Comparison of ENCODE assay signal across 8 mouse cellular contexts in genomic region chr2:32821041-32821802, GRCm38 (mm10). TPM values are rescaled to one million over a fixed set of nuclear protein-coding genes. Genes with fewer than 3 reads are reported as not detected.
A peak's percentile ranks its signal among the peaks of the same experiment; 100 is the strongest.
DNase-seq lines count a peak whose midpoint lies in the region; ATAC-seq and TF ChIP-seq lines count a peak whose summit lies in the region.

No protein-coding gene starts in this region.

- no peak overlapping the region for H3K4me3 ChIP-seq in cerebellum, adult 2 months (replicated peaks; ENCODE audit: insufficient read depth, low read depth, low read length)
- peak overlapping the region; percentile 26 for H3K4me3 ChIP-seq in megakaryocyte, embryonic 14.5 days (replicated peaks)
- no peak overlapping the region for H3K4me3 ChIP-seq in liver, embryonic 13.5 days (replicated peaks)
- H3K4me3 ChIP-seq in spleen, adult 2 months (ENCODE audit: extremely low read depth, insufficient read depth, insufficient read length), result no peak overlapping the region

- H3K36me3 ChIP-seq in megakaryocyte, embryonic 14.5 days (replicated peaks; ENCODE audit: low read length), result peaks cover 12% of the 10 kb centered on the region
- H3K36me3 ChIP-seq in liver, embryonic 13.5 days, result no peaks in the 10 kb centered on the region
- H3K36me3 ChIP-seq in spleen, adult 2 months (ENCODE audit: control insufficient read depth, insufficient read depth, low read length), result no peaks in the 10 kb centered on the region

- TF ChIP-seq POLR2A in cerebellum, adult 2 months (IDR thresholded peaks at IDR 0.05; ENCODE audit: borderline replicate concordance, insufficient read depth, low read length), result no peak
- TF ChIP-seq POLR2A in spleen, adult 2 months (IDR thresholded peaks at IDR 0.05; ENCODE audit: low read depth, low read length), result no peak

- no peaks in the 10 kb centered on the region for H3K27me3 ChIP-seq in cerebellum, adult 2 months (ENCODE audit: control insufficient read depth, insufficient read depth, low read length)
- peaks cover 17% of the 10 kb centered on the region for H3K27me3 ChIP-seq in megakaryocyte, embryonic 14.5 days (replicated peaks)
- H3K27me3 ChIP-seq in liver, embryonic 13.5 days, result no peaks in the 10 kb centered on the region
- H3K27me3 ChIP-seq in spleen, adult 2 months (ENCODE audit: control insufficient read depth, insufficient read depth, low read length), result no peaks in the 10 kb centered on the region

- 41% methylated on average over 11 of the region's 11 CpGs for WGBS in cerebellum, adult 2 months
- 53% methylated on average over 11 of the region's 11 CpGs for WGBS in liver, embryonic 13.5 days (ENCODE audit: insufficient replicate concordance)
- 68% methylated on average over 11 of the region's 11 CpGs for WGBS in spleen, adult 2 months

- H3K4me1 ChIP-seq in cerebellum, adult 2 months (ENCODE audit: control insufficient read depth, insufficient read depth, low read length), result peaks cover 69% of the 10 kb centered on the region
- H3K4me1 ChIP-seq in megakaryocyte, embryonic 14.5 days, result peaks cover 8% of the 10 kb centered on the region; the same call in 1 of the 2 replicates
- peaks cover 5% of the 10 kb centered on the region for H3K4me1 ChIP-seq in liver, embryonic 13.5 days (replicated peaks)
- H3K4me1 ChIP-seq in spleen, adult 2 months (ENCODE audit: control insufficient read depth, insufficient read depth, insufficient read length), result peaks cover 12% of the 10 kb centered on the region; the same call in 1 of the 2 replicates

- DNase-seq in cerebellum, adult 2 months, result peak in 1 of 2 experiments; percentile 63
- DNase-seq in cerebellum, adult 8-10 months, result no peak
- peak; percentile 58 to 59 for DNase-seq in cerebellum, postnatal 36 days
- peak; percentile 11 for DNase-seq in liver, embryonic 13.5 days
- peak; percentile 28 to 32 for DNase-seq in spleen, adult 2 months (ENCODE audit: low read depth in 1 of 2, low spot score in 2 of 2)
- DNase-seq in right cerebral cortex, postnatal 36 days (ENCODE audit: low spot score in 2 of 2), result no peak

- TF ChIP-seq CTCF in cerebellum, adult 2 months (IDR thresholded peaks at IDR 0.05; ENCODE audit: borderline replicate concordance, insufficient read depth, low read depth, low read length), result peak; percentile 62
- peak; percentile 40; the same call in 1 of the 2 replicates for TF ChIP-seq CTCF in spleen, adult 2 months (IDR thresholded peaks at IDR 0.05; ENCODE audit: extremely low read depth, insufficient read depth, insufficient read length, insufficient replicate concordance)

- peak overlapping the region; percentile 61 for H3K27ac ChIP-seq in cerebellum, adult 2 months (ENCODE audit: insufficient read depth, low read length)
- H3K27ac ChIP-seq in liver, embryonic 13.5 days, result no peak overlapping the region
- H3K27ac ChIP-seq in spleen, adult 2 months (ENCODE audit: insufficient read depth, low read length), result no peak overlapping the region

- no peak for ATAC-seq in megakaryocyte, adult 5-6 weeks (ENCODE audit: poor library complexity, severe bottlenecking)
- ATAC-seq in liver, embryonic 13.5 days (ENCODE audit: low read depth), result peak; percentile 76

- no peak overlapping the region for H3K9ac ChIP-seq in liver, embryonic 13.5 days

- no peak overlapping the region for H3K4me2 ChIP-seq in liver, embryonic 13.5 days

- H3K9me3 ChIP-seq in megakaryocyte, embryonic 14.5 days, result no peaks in the 10 kb centered on the region
- H3K9me3 ChIP-seq in liver, embryonic 13.5 days (replicated peaks), result no peaks in the 10 kb centered on the region

RNA-seq across cellular contexts. Expression of gene Stxbp1, which starts 25.8 kb away (rescaled TPM):
- 889 and 932 TPM in 2 replicates for polyA plus RNA-seq in cerebellum, adult 2 months (2012; rRNA removed)
- polyA plus RNA-seq in megakaryocyte, embryonic 14.5 days (2012; ENCODE audit: insufficient read depth, low replicate concordance), result 1.6 TPM in 1 of 2 replicates, not detected in the other
- total RNA-seq in megakaryocyte, adult 5-6 weeks (2015), result 0.09 and 0.30 TPM in 2 replicates
- total RNA-seq in megakaryocyte, adult 5-6 weeks (2017), result 0.48 and 1.3 TPM in 2 replicates
- 3.3 and 3.7 TPM in 2 replicates for polyA plus RNA-seq in liver, embryonic 13.5 days (2015; fragmentation: Nextera tagmentation; extraction: Ambion mirVana)
- polyA plus RNA-seq in spleen, adult 2 months (2012; rRNA removed), result 5.5 and 5.6 TPM in 2 replicates

RNA-seq across cellular contexts. Expression of gene Cfap157, which starts 37.0 kb away (rescaled TPM):
- polyA plus RNA-seq in cerebellum, adult 2 months (2012; rRNA removed), result 0.70 and 1.7 TPM in 2 replicates
- not detected in 2 replicates for polyA plus RNA-seq in megakaryocyte, embryonic 14.5 days (2012; ENCODE audit: insufficient read depth, low replicate concordance)
- total RNA-seq in megakaryocyte, adult 5-6 weeks (2015), result not detected in 2 replicates
- total RNA-seq in megakaryocyte, adult 5-6 weeks (2017), result not detected in 2 replicates
- polyA plus RNA-seq in liver, embryonic 13.5 days (2015; fragmentation: Nextera tagmentation; extraction: Ambion mirVana), result 0.24 and 0.25 TPM in 2 replicates
- polyA plus RNA-seq in spleen, adult 2 months (2012; rRNA removed), result not detected in 2 replicates

RNA-seq across cellular contexts. Expression of gene Ptrh1, which starts 45.6 kb away (rescaled TPM):
- 7.4 and 8.5 TPM in 2 replicates for polyA plus RNA-seq in cerebellum, adult 2 months (2012; rRNA removed)
- polyA plus RNA-seq in megakaryocyte, embryonic 14.5 days (2012; ENCODE audit: insufficient read depth, low replicate concordance), result 2.6 TPM in 1 of 2 replicates, not detected in the other
- 0.57 TPM in 1 of 2 replicates, not detected in the other for total RNA-seq in megakaryocyte, adult 5-6 weeks (2015)
- total RNA-seq in megakaryocyte, adult 5-6 weeks (2017), result 0.88 and 5.4 TPM in 2 replicates
- 2.4 and 3.6 TPM in 2 replicates for polyA plus RNA-seq in liver, embryonic 13.5 days (2015; fragmentation: Nextera tagmentation; extraction: Ambion mirVana)
- 5.1 and 10.2 TPM in 2 replicates for polyA plus RNA-seq in spleen, adult 2 months (2012; rRNA removed)

RNA-seq across cellular contexts. Expression of gene Ttc16, which starts 45.8 kb away (rescaled TPM):
- 2.0 and 2.6 TPM in 2 replicates for polyA plus RNA-seq in cerebellum, adult 2 months (2012; rRNA removed)
- polyA plus RNA-seq in megakaryocyte, embryonic 14.5 days (2012; ENCODE audit: insufficient read depth, low replicate concordance), result 0.03 and 1.9 TPM in 2 replicates
- total RNA-seq in megakaryocyte, adult 5-6 weeks (2015), result not detected in 2 replicates
- not detected in 2 replicates for total RNA-seq in megakaryocyte, adult 5-6 weeks (2017)
- 0.07 and 0.13 TPM in 2 replicates for polyA plus RNA-seq in liver, embryonic 13.5 days (2015; fragmentation: Nextera tagmentation; extraction: Ambion mirVana)
- 0.20 and 0.21 TPM in 2 replicates for polyA plus RNA-seq in spleen, adult 2 months (2012; rRNA removed)

RNA-seq across cellular contexts. Expression of gene Fam129b, which starts 54.7 kb away (rescaled TPM):
- 23.9 and 24.5 TPM in 2 replicates for polyA plus RNA-seq in cerebellum, adult 2 months (2012; rRNA removed)
- 19.5 and 38.4 TPM in 2 replicates for polyA plus RNA-seq in megakaryocyte, embryonic 14.5 days (2012; ENCODE audit: insufficient read depth, low replicate concordance)
- 18.4 and 20.9 TPM in 2 replicates for total RNA-seq in megakaryocyte, adult 5-6 weeks (2015)
- 38.3 and 40.7 TPM in 2 replicates for total RNA-seq in megakaryocyte, adult 5-6 weeks (2017)
- 7.0 and 7.6 TPM in 2 replicates for polyA plus RNA-seq in liver, embryonic 13.5 days (2015; fragmentation: Nextera tagmentation; extraction: Ambion mirVana)
- polyA plus RNA-seq in spleen, adult 2 months (2012; rRNA removed), result 11.0 and 11.6 TPM in 2 replicates

Comparison
In these comparisons a context has a peak if more than half of its experiments do, and no peak if none do; other contexts are left out.
1. DNase-seq: peak in cerebellum, postnatal 36 days (2 of 2), liver, embryonic 13.5 days (single experiment) and spleen, adult 2 months (2 of 2); none in cerebellum, adult 8-10 months (single experiment) and right cerebral cortex, postnatal 36 days (0 of 2).
2. RNA of gene Stxbp1, which starts 25.8 kb away (polyA plus RNA-seq): 889 to 932 TPM in cerebellum, adult 2 months; 5.5 to 5.6 TPM in spleen, adult 2 months, 3.3 to 3.7 TPM in liver, embryonic 13.5 days and 1.6 TPM in megakaryocyte, embryonic 14.5 days; every median in the first group is over 100 times any median in the second.